Mouse (Mus musculus) kidney, postnatal 0 days (tissue): ENCODE measurements at regions not wholly inside any gene's neighbourhood (a gene's known extent, or its start where the extent isn't known, plus 50 kb on each side); places are given as distances from the start of the nearest gene placed in this dataset.
A peak's percentile ranks its signal among the peaks of the same experiment; 100 is the strongest.

Experiments used
- ATAC-seq: fragments of 200-750 bp; cut with Nextera tagmentation; replicated peaks from 2 replicates; pipeline ENCODE4 v1.8.0; 2017; ENCODE audit warnings: low read depth, moderate number of reproducible peaks, moderate TSS enrichment, moderate library complexity; ENCODE audit not compliant: low FRiP score
- DNase-seq: peaks from one replicate; pipeline ENCODE4 v3.0.0-alpha.2; 2016; ENCODE audit warnings: low spot score
- H3K27ac ChIP-seq: fragments of 300-500 bp; sonication (generic); 2 replicates; pipeline ENCODE4 v1.5.1; 2014; ENCODE audit warnings: mild to moderate bottlenecking
- H3K27me3 ChIP-seq: fragments of 300-500 bp; sonication (generic); 2 replicates; pipeline ENCODE4 v1.6.1; 2014; ENCODE audit warnings: low read length, mixed read lengths; ENCODE audit not compliant: insufficient read depth
- H3K36me3 ChIP-seq: fragments of 300-500 bp; sonication (generic); 2 replicates; pipeline ENCODE4 v1.6.1; 2014; ENCODE audit warnings: low read length, mixed read lengths; ENCODE audit not compliant: insufficient read depth
- H3K4me1 ChIP-seq: fragments of 300-500 bp; sonication (generic); replicated peaks from 2 replicates; pipeline ENCODE4 v1.6.1; 2014; ENCODE audit warnings: antibody characterized with exemption, low read length, mixed read lengths; ENCODE audit not compliant: insufficient read depth
- H3K4me2 ChIP-seq: fragments of 300-500 bp; sonication (generic); 2 replicates; pipeline ENCODE4 v1.6.1; 2014; ENCODE audit warnings: mild to moderate bottlenecking, low read length, moderate library complexity, mixed read lengths
- H3K4me3 ChIP-seq: fragments of 300-500 bp; sonication (generic); replicated peaks from 2 replicates; pipeline ENCODE4 v1.5.1; 2014; ENCODE audit warnings: low read depth, low read length
- H3K9ac ChIP-seq: fragments of 300-500 bp; sonication (generic); 2 replicates; pipeline ENCODE4 v1.6.1; 2014; ENCODE audit warnings: low read depth, low read length
- H3K9me3 ChIP-seq: fragments of 300-500 bp; sonication (generic); replicated peaks from 2 replicates; pipeline ENCODE4 v1.6.1; 2016; ENCODE audit warnings: low read length, inconsistent platforms, mixed read lengths
- CTCF ChIP-seq: IDR thresholded peaks from 2 replicates; pipeline ENCODE4 v1.5.1; 2016; ENCODE audit warnings: antibody characterized with exemption, low read depth, mild to moderate bottlenecking, moderate library complexity
- WGBS: fragments of 180-500 bp; shearing (Covaris S2); extraction: QIAGEN DNeasy Blood & Tissue Kit; methylation state at CpG from one replicate; pipeline ENCODE4 v1.1.7; 2014; 5-methylcytosine and 5-hydroxymethylcytosine counted together

GRCm38 (mm10) chr16:50877926-50878325 is 287.0 kb upstream of the Ccdc54 start:
- Histone ChIP-seq H3K9me3 (no peaks in the 10 kb centered on the region), H3K9ac (no peak overlapping the region), H3K27me3 (no peaks in the 10 kb centered on the region), H3K36me3 (no peaks in the 10 kb centered on the region), H3K27ac (no peak overlapping the region), H3K4me2 (no peak overlapping the region), H3K4me1 (no peaks in the 10 kb centered on the region), H3K4me3 (no peak overlapping the region)
- ATAC-seq (no peak), DNase-seq (peak; percentile 53)
- WGBS: 40% methylated on average over 3 of the region's 3 CpGs
- TF ChIP-seq CTCF: no peak

- 86% methylated on average over 4 of the region's 4 CpGs for WGBS
- no peak overlapping the region for H3K9ac ChIP-seq
- H3K4me3 ChIP-seq: no peak overlapping the region
- H3K36me3 ChIP-seq: no peaks in the 10 kb centered on the region
- ATAC-seq (no peak), DNase-seq (no peak)
- no peak for TF ChIP-seq CTCF
- H3K4me2 ChIP-seq: no peak overlapping the region
- H3K27ac ChIP-seq: no peak overlapping the region
- H3K27me3 ChIP-seq: no peaks in the 10 kb centered on the region
- H3K4me1 ChIP-seq: no peaks in the 10 kb centered on the region
- no peaks in the 10 kb centered on the region for H3K9me3 ChIP-seq
Measured at GRCm38 (mm10) chr16:50871318-50871717, 280.4 kb upstream of the Ccdc54 start.

- no peaks in the 10 kb centered on the region for H3K4me1 ChIP-seq
- H3K4me3 ChIP-seq: no peak overlapping the region
- no peaks in the 10 kb centered on the region for H3K9me3 ChIP-seq
- no peak for ATAC-seq
- WGBS: 64% methylated on average over 5 of the region's 5 CpGs
- H3K27ac ChIP-seq: no peak overlapping the region
- H3K4me2 ChIP-seq: no peak overlapping the region
- H3K36me3 ChIP-seq: no peaks in the 10 kb centered on the region
- no peak for TF ChIP-seq CTCF
- H3K9ac ChIP-seq: no peak overlapping the region
- no peaks in the 10 kb centered on the region for H3K27me3 ChIP-seq
- peak; percentile 57 for DNase-seq
Measured at GRCm38 (mm10) chr16:50863565-50863964, 272.6 kb upstream of the Ccdc54 start.

GRCm38 (mm10) chr16:50859513-50859912 is 268.6 kb upstream of the Ccdc54 start:
- H3K9ac ChIP-seq: no peak overlapping the region
- no peak overlapping the region for H3K4me3 ChIP-seq
- 90% methylated on average over 1 of the region's 1 CpGs for WGBS
- H3K4me1 ChIP-seq: no peaks in the 10 kb centered on the region
- H3K4me2 ChIP-seq: no peak overlapping the region
- H3K9me3 ChIP-seq: no peaks in the 10 kb centered on the region
- ATAC-seq (no peak), DNase-seq (no peak)
- no peak for TF ChIP-seq CTCF
- no peaks in the 10 kb centered on the region for H3K27me3 ChIP-seq
- H3K27ac ChIP-seq: no peak overlapping the region
- no peaks in the 10 kb centered on the region for H3K36me3 ChIP-seq

GRCm38 (mm10) chr16:50852081-50852480 is 261.1 kb upstream of the Ccdc54 start:
- H3K9ac ChIP-seq: no peak overlapping the region
- ATAC-seq: no peak
- no peak overlapping the region for H3K4me3 ChIP-seq
- no peaks in the 10 kb centered on the region for H3K36me3 ChIP-seq
- H3K27ac ChIP-seq: no peak overlapping the region
- H3K4me2 ChIP-seq: no peak overlapping the region
- no peak for TF ChIP-seq CTCF
- no peaks in the 10 kb centered on the region for H3K4me1 ChIP-seq
- no peaks in the 10 kb centered on the region for H3K9me3 ChIP-seq
- no peaks in the 10 kb centered on the region for H3K27me3 ChIP-seq
- no peak for DNase-seq
- 79% methylated on average over 5 of the region's 5 CpGs for WGBS

- H3K9ac ChIP-seq: no peak overlapping the region
- 19% methylated on average over 2 of the region's 2 CpGs for WGBS
- no peaks in the 10 kb centered on the region for H3K27me3 ChIP-seq
- H3K4me3 ChIP-seq: no peak overlapping the region
- H3K36me3 ChIP-seq: no peaks in the 10 kb centered on the region
- H3K4me2 ChIP-seq: no peak overlapping the region
- DNase-seq: peak; percentile 26
- TF ChIP-seq CTCF: peak; percentile 57
- no peak for ATAC-seq
- no peaks in the 10 kb centered on the region for H3K4me1 ChIP-seq
- H3K27ac ChIP-seq: no peak overlapping the region
- no peaks in the 10 kb centered on the region for H3K9me3 ChIP-seq
Measured at GRCm38 (mm10) chr16:50847693-50848092, 256.7 kb upstream of the Ccdc54 start.

- no peak overlapping the region for H3K4me2 ChIP-seq
- no peak for ATAC-seq
- H3K9me3 ChIP-seq: no peaks in the 10 kb centered on the region
- no peak for TF ChIP-seq CTCF
- H3K27ac ChIP-seq: no peak overlapping the region
- H3K27me3 ChIP-seq: no peaks in the 10 kb centered on the region
- no peak for DNase-seq
- no peaks in the 10 kb centered on the region for H3K36me3 ChIP-seq
- no peaks in the 10 kb centered on the region for H3K4me1 ChIP-seq
- H3K9ac ChIP-seq: no peak overlapping the region
- 52% methylated on average over 4 of the region's 4 CpGs for WGBS
- no peak overlapping the region for H3K4me3 ChIP-seq
Measured at GRCm38 (mm10) chr16:50846505-50846904, 255.6 kb upstream of the Ccdc54 start.
